Mouse (Mus musculus): ENCODE measurements around the gene Ganc. TPM values are rescaled to one million over a fixed set of nuclear protein-coding genes. Genes with fewer than 3 reads are reported as not detected.

Ganc gene
- polyA plus RNA-seq, 1 experiment from 2014 or later = 6.8 TPM

DNA sequence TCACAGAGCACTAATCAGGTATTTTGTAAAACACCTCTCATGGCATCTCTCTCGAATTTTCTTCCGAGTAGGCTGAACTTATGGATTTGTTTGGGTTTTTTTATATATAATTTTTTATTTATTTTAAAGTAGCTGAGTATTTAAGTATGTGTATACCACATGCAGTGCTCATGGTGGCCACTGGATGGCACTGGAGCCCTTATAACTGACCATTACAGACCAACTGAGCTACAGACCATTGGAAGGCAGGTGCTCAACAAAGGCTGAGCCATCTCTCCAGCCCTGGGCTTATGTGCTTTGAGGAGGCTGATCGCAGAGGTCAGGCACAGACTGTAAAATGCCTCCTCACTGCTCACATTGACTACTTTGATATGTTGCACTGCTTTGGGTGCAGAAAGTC, 74.9 kb downstream of the Ganc start:
- H3K9ac ChIP-seq (replicated peaks) = no peak overlapping the region
- no peaks in the 10 kb centered on the region for H3K27me3 ChIP-seq (ENCODE audit: insufficient read depth, low read length)
- H3K4me3 ChIP-seq (ENCODE audit: low read depth, low read length) = no peak overlapping the region
- H3K9me3 ChIP-seq (ENCODE audit: low read length) = no peaks in the 10 kb centered on the region
- no peak overlapping the region for H3K27ac ChIP-seq (ENCODE audit: low read depth)
- 36% methylated on average over 3 of the region's 3 CpGs for WGBS (ENCODE audit: insufficient replicate concordance)
- no peak for TF ChIP-seq EP300 (IDR thresholded peaks at IDR 0.05; ENCODE audit: low read depth)
- TF ChIP-seq CTCF (IDR thresholded peaks at IDR 0.05; ENCODE audit: low read depth) = peak; percentile 81
- no peaks in the 10 kb centered on the region for H3K36me3 ChIP-seq (replicated peaks; ENCODE audit: insufficient read depth, low read length)
- H3K4me1 ChIP-seq (ENCODE audit: insufficient read depth) = no peaks in the 10 kb centered on the region
- DNase-seq = peak; percentile 75
- ATAC-seq = peak; percentile 50; the same call in 1 of the 2 replicates
- H3K4me2 ChIP-seq (ENCODE audit: low read depth, low read length) = no peak overlapping the region

DNA sequence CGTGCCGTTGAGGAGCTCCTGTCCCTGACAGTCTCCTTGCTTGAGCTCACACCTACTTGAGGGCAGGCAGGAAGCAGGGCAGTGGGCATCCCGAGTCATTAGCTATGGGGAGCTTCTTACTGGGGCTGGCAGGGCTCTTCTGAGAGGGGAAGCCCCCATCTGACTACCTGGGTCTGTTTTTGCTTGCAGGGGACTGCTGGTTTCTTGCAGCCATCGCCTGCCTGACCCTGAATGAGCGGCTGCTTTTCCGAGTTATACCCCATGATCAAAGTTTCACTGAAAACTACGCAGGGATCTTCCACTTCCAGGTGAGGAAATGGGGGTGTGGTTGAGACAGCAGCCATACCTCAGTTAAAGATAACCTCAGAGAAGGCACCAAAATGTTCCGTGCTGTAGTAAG, 78.2 kb downstream of the Ganc start:
- H3K9ac ChIP-seq (replicated peaks) = no peak overlapping the region
- H3K9me3 ChIP-seq (ENCODE audit: low read length) = no peaks in the 10 kb centered on the region
- H3K4me2 ChIP-seq (ENCODE audit: low read depth, low read length) = no peak overlapping the region
- DNase-seq (no peak), ATAC-seq (no peak)
- no peak overlapping the region for H3K27ac ChIP-seq (ENCODE audit: low read depth)
- no peaks in the 10 kb centered on the region for H3K36me3 ChIP-seq (replicated peaks; ENCODE audit: insufficient read depth, low read length)
- no peaks in the 10 kb centered on the region for H3K27me3 ChIP-seq (ENCODE audit: insufficient read depth, low read length)
- no peaks in the 10 kb centered on the region; the same call in 1 of the 2 replicates for H3K4me1 ChIP-seq (ENCODE audit: insufficient read depth)
- WGBS (ENCODE audit: insufficient replicate concordance) = 59% methylated on average over 8 of the region's 8 CpGs
- no peak for TF ChIP-seq EP300 (IDR thresholded peaks at IDR 0.05; ENCODE audit: low read depth)
- TF ChIP-seq CTCF (IDR thresholded peaks at IDR 0.05; ENCODE audit: low read depth) = no peak
- no peak overlapping the region for H3K4me3 ChIP-seq (ENCODE audit: low read depth, low read length)

DNA sequence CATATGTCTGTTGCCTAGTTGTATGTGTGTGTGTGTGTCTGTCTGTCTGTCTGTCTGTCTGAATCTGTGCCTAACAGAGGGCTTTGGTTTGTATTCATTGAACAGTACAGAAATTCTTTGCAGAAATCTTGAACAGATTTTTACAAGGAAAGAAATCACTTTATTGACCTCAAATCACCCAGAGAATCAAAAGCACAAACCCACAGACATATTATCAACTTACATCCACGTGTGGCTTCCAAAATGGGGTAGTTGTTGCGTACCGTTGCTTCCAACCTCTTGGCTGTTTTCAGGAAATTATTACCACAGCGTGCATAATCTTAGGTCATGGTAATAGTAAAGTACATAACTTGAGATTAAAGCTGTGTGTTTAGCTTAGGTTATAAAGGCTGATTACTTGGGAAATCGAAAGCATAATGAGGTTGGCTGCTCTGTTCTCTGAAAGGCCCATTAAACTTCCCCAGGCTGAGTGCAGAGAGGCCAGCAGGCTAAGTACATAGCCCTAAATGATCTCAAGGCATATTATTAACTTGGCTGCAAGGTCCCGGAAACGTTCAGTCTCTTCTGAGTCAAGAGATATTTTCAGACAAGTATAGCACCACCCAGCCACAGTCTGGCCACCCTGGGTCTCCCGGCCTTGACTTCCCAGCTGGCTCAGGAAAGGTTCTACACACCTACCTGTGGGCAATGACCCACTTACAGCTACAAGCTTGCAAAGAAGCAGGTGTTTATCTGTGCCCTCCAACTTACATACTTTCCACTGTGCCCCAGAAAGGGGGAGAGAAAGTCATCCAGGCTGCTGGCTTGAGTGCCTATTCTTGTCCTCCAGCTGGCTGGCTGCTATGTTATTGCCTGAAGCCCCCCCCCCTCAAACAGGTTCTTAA, 79.1 kb downstream of the Ganc start:
- ATAC-seq (no peak), DNase-seq (no peak)
- 42% methylated on average over 8 of the region's 8 CpGs for WGBS (ENCODE audit: insufficient replicate concordance)

DNA sequence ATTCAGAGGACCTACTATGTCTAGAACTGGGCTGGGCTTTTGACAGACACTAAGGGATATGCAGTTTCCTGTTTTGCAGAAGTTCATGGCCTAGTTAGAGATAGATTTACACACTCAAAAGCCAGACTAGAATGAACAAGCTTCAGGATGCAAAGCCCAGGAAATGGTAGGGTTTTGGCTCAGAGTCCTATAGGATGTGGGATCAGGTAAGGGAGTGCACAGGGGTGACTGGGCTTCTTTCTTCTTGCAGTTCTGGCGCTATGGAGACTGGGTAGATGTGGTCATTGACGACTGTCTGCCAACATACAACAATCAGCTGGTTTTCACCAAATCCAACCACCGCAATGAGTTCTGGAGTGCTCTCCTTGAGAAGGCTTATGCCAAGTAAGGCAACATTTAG, 80.5 kb downstream of the Ganc start:
- whole genome bisulfite sequencing (ENCODE audit: insufficient replicate concordance) = 84% methylated on average over 3 of the region's 3 CpGs
- Histone ChIP-seq H3K9ac (replicated peaks) (no peak overlapping the region), H3K4me2 (ENCODE audit: low read depth, low read length) (no peak overlapping the region), H3K27ac (ENCODE audit: low read depth) (no peak overlapping the region), H3K4me3 (ENCODE audit: low read depth, low read length) (no peak overlapping the region), H3K4me1 (ENCODE audit: insufficient read depth) (no peaks in the 10 kb centered on the region; the same call in 1 of the 2 replicates), H3K9me3 (ENCODE audit: low read length) (no peaks in the 10 kb centered on the region), H3K36me3 (replicated peaks; ENCODE audit: insufficient read depth, low read length) (no peaks in the 10 kb centered on the region), H3K27me3 (ENCODE audit: insufficient read depth, low read length) (no peaks in the 10 kb centered on the region)
- no peak for ATAC-seq
- TF ChIP-seq CTCF (IDR thresholded peaks at IDR 0.05; ENCODE audit: low read depth) (no peak), EP300 (IDR thresholded peaks at IDR 0.05; ENCODE audit: low read depth) (no peak)
- DNase-seq = no peak

More for the DNA sequence above, 79.1 kb downstream of the Ganc start:
- Histone ChIP-seq H3K9ac (replicated peaks) (no peak overlapping the region), H3K4me3 (ENCODE audit: low read depth, low read length) (no peak overlapping the region), H3K9me3 (ENCODE audit: low read length) (no peaks in the 10 kb centered on the region), H3K27ac (ENCODE audit: low read depth) (no peak overlapping the region), H3K4me2 (ENCODE audit: low read depth, low read length) (no peak overlapping the region), H3K4me1 (ENCODE audit: insufficient read depth) (no peaks in the 10 kb centered on the region; the same call in 1 of the 2 replicates), H3K36me3 (replicated peaks; ENCODE audit: insufficient read depth, low read length) (no peaks in the 10 kb centered on the region), H3K27me3 (ENCODE audit: insufficient read depth, low read length) (no peaks in the 10 kb centered on the region)
- TF ChIP-seq CTCF (IDR thresholded peaks at IDR 0.05; ENCODE audit: low read depth) (no peak), EP300 (IDR thresholded peaks at IDR 0.05; ENCODE audit: low read depth) (no peak)

DNA sequence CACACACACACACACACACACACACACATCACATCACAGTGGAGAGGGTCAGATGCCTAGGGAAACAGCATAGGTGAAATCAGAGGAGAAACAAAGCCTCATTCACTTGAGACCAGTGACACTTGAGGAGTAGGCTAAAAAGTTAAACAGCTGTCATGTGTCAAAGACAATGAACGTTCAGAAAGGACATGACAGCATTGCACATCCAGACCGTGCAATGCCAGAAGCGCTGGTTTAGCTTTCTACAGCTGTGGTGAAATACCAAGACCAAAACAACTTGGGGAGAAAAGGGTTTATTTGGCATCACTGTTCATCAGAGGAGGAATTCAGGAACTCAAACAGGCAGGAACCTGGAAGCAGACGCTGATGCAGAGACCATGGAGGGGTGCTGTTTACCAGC, 89.6 kb downstream of the Ganc start:
- ATAC-seq (no peak), DNase-seq (no peak)
- H3K27ac ChIP-seq (ENCODE audit: low read depth) = no peak overlapping the region
- H3K4me2 ChIP-seq (ENCODE audit: low read depth, low read length) = no peak overlapping the region
- no peaks in the 10 kb centered on the region for H3K27me3 ChIP-seq (ENCODE audit: insufficient read depth, low read length)
- H3K9me3 ChIP-seq (ENCODE audit: low read length) = no peaks in the 10 kb centered on the region
- H3K4me1 ChIP-seq (ENCODE audit: insufficient read depth) = no peaks in the 10 kb centered on the region
- no peak overlapping the region for H3K4me3 ChIP-seq (ENCODE audit: low read depth, low read length)
- TF ChIP-seq EP300 (IDR thresholded peaks at IDR 0.05; ENCODE audit: low read depth) = no peak
- TF ChIP-seq CTCF (IDR thresholded peaks at IDR 0.05; ENCODE audit: low read depth) = no peak
- no peaks in the 10 kb centered on the region for H3K36me3 ChIP-seq (replicated peaks; ENCODE audit: insufficient read depth, low read length)
- 57% methylated on average over 4 of the region's 4 CpGs for WGBS (ENCODE audit: insufficient replicate concordance)
- no peak overlapping the region for H3K9ac ChIP-seq (replicated peaks)

DNA sequence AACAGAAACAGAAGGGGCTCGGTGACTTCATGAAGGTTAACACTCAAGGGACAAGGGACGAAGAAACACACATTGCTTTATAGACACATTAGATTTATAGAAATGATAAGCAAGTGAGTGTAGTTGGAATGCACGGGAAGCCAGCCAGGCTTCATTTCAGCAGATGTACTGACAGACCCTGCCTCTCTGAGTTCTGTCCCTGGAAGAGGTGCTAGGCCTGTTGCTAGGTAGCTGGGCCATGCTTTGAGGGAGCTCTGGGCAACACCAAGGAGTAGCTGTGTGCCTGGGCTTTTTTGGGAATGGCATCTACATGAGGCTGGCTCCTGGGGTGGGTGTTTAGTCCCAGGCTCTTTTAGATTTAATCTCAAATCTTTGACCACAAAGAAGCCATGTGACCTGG, 92.8 kb downstream of the Ganc start:
- Histone ChIP-seq H3K4me3 (ENCODE audit: low read depth, low read length) (no peak overlapping the region), H3K27ac (ENCODE audit: low read depth) (no peak overlapping the region), H3K4me2 (ENCODE audit: low read depth, low read length) (no peak overlapping the region), H3K9ac (replicated peaks) (no peak overlapping the region), H3K36me3 (replicated peaks; ENCODE audit: insufficient read depth, low read length) (no peaks in the 10 kb centered on the region), H3K9me3 (ENCODE audit: low read length) (no peaks in the 10 kb centered on the region), H3K27me3 (ENCODE audit: insufficient read depth, low read length) (no peaks in the 10 kb centered on the region), H3K4me1 (ENCODE audit: insufficient read depth) (peaks cover 6% of the 10 kb centered on the region)
- WGBS (ENCODE audit: insufficient replicate concordance) = 68% methylated on average over 3 of the region's 3 CpGs
- ATAC-seq (no peak), DNase-seq (no peak)
- no peak for TF ChIP-seq EP300 (IDR thresholded peaks at IDR 0.05; ENCODE audit: low read depth)
- no peak for TF ChIP-seq CTCF (IDR thresholded peaks at IDR 0.05; ENCODE audit: low read depth)
